Mouse (Mus musculus): ENCODE measurements around the gene Rassf8. TPM values are rescaled to one million over a fixed set of nuclear protein-coding genes. Genes with fewer than 3 reads are reported as not detected.

Gene Rassf8
- polyA plus RNA-seq, 1 experiment from 2014 or later: 15.7 TPM

GRCm38 (mm10) chr6:145845611-145846010 lies 99.1 kb downstream of the Rassf8 start:
- H3K9me3 ChIP-seq (ENCODE audit: control insufficient read depth, low read length): no peaks in the 10 kb centered on the region
- H3K4me3 ChIP-seq (ENCODE audit: control insufficient read depth in 1 of 2, insufficient read depth in 1 of 2, low read depth in 1 of 2, low read length in 2 of 2): no peak overlapping the region
- no peak for ATAC-seq (ENCODE audit: insufficient number of reproducible peaks, insufficient read depth, low FRiP score, low read depth)
- H3K27me3 ChIP-seq (ENCODE audit: control insufficient read depth, insufficient read depth, low read length): no peaks in the 10 kb centered on the region
- no peak overlapping the region for H3K4me2 ChIP-seq (ENCODE audit: low read length)
- 46% methylated on average over 5 of the region's 5 CpGs for WGBS
- no peak overlapping the region for H3K27ac ChIP-seq (replicated peaks in 1 of 2; ENCODE audit: control insufficient read depth in 1 of 2, insufficient read depth in 1 of 2, low read depth in 2 of 2, low read length in 2 of 2)
- no peak overlapping the region; the same call in 1 of the 2 replicates for H3K9ac ChIP-seq (ENCODE audit: low read length)
- peaks cover 6 to 11% of the 10 kb centered on the region in 2 experiments; a peak in 3 of 4 replicates for H3K4me1 ChIP-seq (ENCODE audit: control insufficient read depth in 2 of 2, insufficient read depth in 2 of 2, low read length in 2 of 2)
- no peaks in the 10 kb centered on the region for H3K36me3 ChIP-seq (ENCODE audit: control insufficient read depth, insufficient read depth, low read length)

- WGBS: 68% methylated on average over 1 of the region's 1 CpGs
- Histone ChIP-seq H3K36me3 (ENCODE audit: control insufficient read depth, insufficient read depth, low read length) (no peaks in the 10 kb centered on the region), H3K27ac (replicated peaks in 1 of 2; ENCODE audit: control insufficient read depth in 1 of 2, insufficient read depth in 1 of 2, low read depth in 2 of 2, low read length in 2 of 2) (no peak overlapping the region), H3K4me3 (ENCODE audit: control insufficient read depth in 1 of 2, insufficient read depth in 1 of 2, low read depth in 1 of 2, low read length in 2 of 2) (no peak overlapping the region), H3K27me3 (ENCODE audit: control insufficient read depth, insufficient read depth, low read length) (no peaks in the 10 kb centered on the region), H3K9ac (ENCODE audit: low read length) (no peak overlapping the region; the same call in 1 of the 2 replicates), H3K4me1 (ENCODE audit: control insufficient read depth in 2 of 2, insufficient read depth in 2 of 2, low read length in 2 of 2) (peaks cover 7 to 16% of the 10 kb centered on the region in 2 experiments; a peak in 3 of 4 replicates), H3K4me2 (ENCODE audit: low read length) (no peak overlapping the region), H3K9me3 (ENCODE audit: control insufficient read depth, low read length) (no peaks in the 10 kb centered on the region)
- no peak for ATAC-seq (ENCODE audit: insufficient number of reproducible peaks, insufficient read depth, low FRiP score, low read depth)
Observed at GRCm38 (mm10) chr6:145846076-145846475, 99.5 kb downstream of the Rassf8 start.

GRCm38 (mm10) chr6:145846948-145847347 lies 100.4 kb downstream of the Rassf8 start:
- H3K27me3 ChIP-seq (ENCODE audit: control insufficient read depth, insufficient read depth, low read length): no peaks in the 10 kb centered on the region
- H3K9me3 ChIP-seq (ENCODE audit: control insufficient read depth, low read length): no peaks in the 10 kb centered on the region
- H3K27ac ChIP-seq (replicated peaks in 1 of 2; ENCODE audit: control insufficient read depth in 1 of 2, insufficient read depth in 1 of 2, low read depth in 2 of 2, low read length in 2 of 2): no peak overlapping the region
- H3K9ac ChIP-seq (ENCODE audit: low read length): no peak overlapping the region
- no peak for ATAC-seq (ENCODE audit: insufficient number of reproducible peaks, insufficient read depth, low FRiP score, low read depth)
- H3K36me3 ChIP-seq (ENCODE audit: control insufficient read depth, insufficient read depth, low read length): no peaks in the 10 kb centered on the region
- peaks cover 10 to 23% of the 10 kb centered on the region in 2 experiments; a peak in 3 of 4 replicates for H3K4me1 ChIP-seq (ENCODE audit: control insufficient read depth in 2 of 2, insufficient read depth in 2 of 2, low read length in 2 of 2)
- 85% methylated on average over 6 of the region's 6 CpGs for WGBS
- no peak overlapping the region for H3K4me3 ChIP-seq (ENCODE audit: control insufficient read depth in 1 of 2, insufficient read depth in 1 of 2, low read depth in 1 of 2, low read length in 2 of 2)
- H3K4me2 ChIP-seq (ENCODE audit: low read length): no peak overlapping the region

GRCm38 (mm10) chr6:145847661-145848060 lies 101.1 kb downstream of the Rassf8 start:
- H3K4me2 ChIP-seq (ENCODE audit: low read length): no peak overlapping the region
- H3K9me3 ChIP-seq (ENCODE audit: control insufficient read depth, low read length): no peaks in the 10 kb centered on the region
- H3K4me1 ChIP-seq (ENCODE audit: control insufficient read depth in 2 of 2, insufficient read depth in 2 of 2, low read length in 2 of 2): peaks cover 10 to 23% of the 10 kb centered on the region in 2 experiments; a peak in 3 of 4 replicates
- ATAC-seq (ENCODE audit: insufficient number of reproducible peaks, insufficient read depth, low FRiP score, low read depth): no peak
- no peaks in the 10 kb centered on the region for H3K27me3 ChIP-seq (ENCODE audit: control insufficient read depth, insufficient read depth, low read length)
- H3K9ac ChIP-seq (ENCODE audit: low read length): no peak overlapping the region
- H3K4me3 ChIP-seq (ENCODE audit: control insufficient read depth in 1 of 2, insufficient read depth in 1 of 2, low read depth in 1 of 2, low read length in 2 of 2): no peak overlapping the region
- 83% methylated on average over 8 of the region's 8 CpGs for WGBS
- no peaks in the 10 kb centered on the region for H3K36me3 ChIP-seq (ENCODE audit: control insufficient read depth, insufficient read depth, low read length)
- H3K27ac ChIP-seq (replicated peaks in 1 of 2; ENCODE audit: control insufficient read depth in 1 of 2, insufficient read depth in 1 of 2, low read depth in 2 of 2, low read length in 2 of 2): no peak overlapping the region

GRCm38 (mm10) chr6:145850789-145851188 lies 104.2 kb downstream of the Rassf8 start:
- no peaks in the 10 kb centered on the region for H3K27me3 ChIP-seq (ENCODE audit: control insufficient read depth, insufficient read depth, low read length)
- no peak overlapping the region for H3K4me3 ChIP-seq (ENCODE audit: control insufficient read depth in 1 of 2, insufficient read depth in 1 of 2, low read depth in 1 of 2, low read length in 2 of 2)
- ATAC-seq (ENCODE audit: insufficient number of reproducible peaks, insufficient read depth, low FRiP score, low read depth): peak; percentile 67
- no peaks in the 10 kb centered on the region for H3K36me3 ChIP-seq (ENCODE audit: control insufficient read depth, insufficient read depth, low read length)
- no peak overlapping the region for H3K9ac ChIP-seq (ENCODE audit: low read length)
- WGBS: 0% methylated on average over 2 of the region's 2 CpGs
- H3K4me2 ChIP-seq (ENCODE audit: low read length): peak overlapping the region; percentile 19; the same call in 1 of the 2 replicates
- H3K9me3 ChIP-seq (ENCODE audit: control insufficient read depth, low read length): no peaks in the 10 kb centered on the region
- peaks cover 11 to 31% of the 10 kb centered on the region in 2 experiments; a peak in 3 of 4 replicates for H3K4me1 ChIP-seq (ENCODE audit: control insufficient read depth in 2 of 2, insufficient read depth in 2 of 2, low read length in 2 of 2)
- H3K27ac ChIP-seq (replicated peaks in 1 of 2; ENCODE audit: control insufficient read depth in 1 of 2, insufficient read depth in 1 of 2, low read depth in 2 of 2, low read length in 2 of 2): 0 out of 4 replicates have a peak overlapping the region, but pooled peaks of 1 of the 2 experiments have one; percentile 46

GRCm38 (mm10) chr6:145851956-145852355 lies 105.4 kb downstream of the Rassf8 start:
- Histone ChIP-seq H3K27ac (replicated peaks in 1 of 2; ENCODE audit: control insufficient read depth in 1 of 2, insufficient read depth in 1 of 2, low read depth in 2 of 2, low read length in 2 of 2) (no peak overlapping the region), H3K9ac (ENCODE audit: low read length) (no peak overlapping the region), H3K4me2 (ENCODE audit: low read length) (no peak overlapping the region), H3K4me3 (ENCODE audit: control insufficient read depth in 1 of 2, insufficient read depth in 1 of 2, low read depth in 1 of 2, low read length in 2 of 2) (no peak overlapping the region), H3K27me3 (ENCODE audit: control insufficient read depth, insufficient read depth, low read length) (no peaks in the 10 kb centered on the region), H3K4me1 (ENCODE audit: control insufficient read depth in 2 of 2, insufficient read depth in 2 of 2, low read length in 2 of 2) (peaks cover 12 to 31% of the 10 kb centered on the region in 2 experiments), H3K9me3 (ENCODE audit: control insufficient read depth, low read length) (no peaks in the 10 kb centered on the region), H3K36me3 (ENCODE audit: control insufficient read depth, insufficient read depth, low read length) (no peaks in the 10 kb centered on the region)
- no peak for ATAC-seq (ENCODE audit: insufficient number of reproducible peaks, insufficient read depth, low FRiP score, low read depth)
- WGBS: 83% methylated on average over 11 of the region's 11 CpGs

GRCm38 (mm10) chr6:145852708-145853107 lies 106.2 kb downstream of the Rassf8 start:
- Histone ChIP-seq H3K27ac (replicated peaks in 1 of 2; ENCODE audit: control insufficient read depth in 1 of 2, insufficient read depth in 1 of 2, low read depth in 2 of 2, low read length in 2 of 2) (no peak overlapping the region), H3K4me1 (ENCODE audit: control insufficient read depth in 2 of 2, insufficient read depth in 2 of 2, low read length in 2 of 2) (peaks cover 12 to 31% of the 10 kb centered on the region in 2 experiments), H3K4me3 (ENCODE audit: control insufficient read depth in 1 of 2, insufficient read depth in 1 of 2, low read depth in 1 of 2, low read length in 2 of 2) (no peak overlapping the region), H3K4me2 (ENCODE audit: low read length) (no peak overlapping the region), H3K9ac (ENCODE audit: low read length) (no peak overlapping the region), H3K27me3 (ENCODE audit: control insufficient read depth, insufficient read depth, low read length) (no peaks in the 10 kb centered on the region), H3K36me3 (ENCODE audit: control insufficient read depth, insufficient read depth, low read length) (peaks cover 3% of the 10 kb centered on the region; the same call in 1 of the 2 replicates), H3K9me3 (ENCODE audit: control insufficient read depth, low read length) (no peaks in the 10 kb centered on the region)
- no peak for ATAC-seq (ENCODE audit: insufficient number of reproducible peaks, insufficient read depth, low FRiP score, low read depth)
- WGBS: 88% methylated on average over 7 of the region's 7 CpGs

Measured in heart, embryonic 14.5 days (tissue).